Mouse (Mus musculus): Measurements from ENCODE around the gene Sox18. TPM values are rescaled to one million over a fixed set of nuclear protein-coding genes. Genes with fewer than 3 reads are reported as not detected.

The Sox18 gene
- 0.05 TPM in 1 of 2 replicates, not detected in the other for polyA plus RNA-seq (2012)

DNA sequence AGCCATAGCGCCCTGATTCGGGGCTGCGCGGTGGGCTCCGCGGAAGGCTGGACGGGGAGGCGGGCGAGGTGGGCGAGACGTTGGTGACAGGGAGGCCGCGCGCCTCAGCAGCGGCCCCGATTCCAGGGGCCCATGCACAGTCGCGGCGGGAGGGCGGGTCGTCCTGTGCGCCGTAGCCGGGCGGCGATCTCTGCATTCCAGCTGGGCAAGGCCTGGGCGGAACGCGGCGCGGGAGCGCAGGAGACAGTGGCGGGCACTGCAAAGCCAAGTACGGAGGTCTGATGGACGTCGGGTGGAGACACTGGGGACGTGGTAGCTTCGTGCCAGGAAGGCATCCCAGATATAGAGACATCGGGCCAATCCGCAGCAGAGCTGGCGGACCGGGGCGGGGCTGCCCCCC is at the start of gene Sox18:
Gene Sox18 (minus strand): TSS at position 315 of the 400 bp plus-strand sequence.
- TF ChIP-seq GATA1 (IDR thresholded peaks at IDR 0.05; ENCODE audit: low read length): no peak

DNA sequence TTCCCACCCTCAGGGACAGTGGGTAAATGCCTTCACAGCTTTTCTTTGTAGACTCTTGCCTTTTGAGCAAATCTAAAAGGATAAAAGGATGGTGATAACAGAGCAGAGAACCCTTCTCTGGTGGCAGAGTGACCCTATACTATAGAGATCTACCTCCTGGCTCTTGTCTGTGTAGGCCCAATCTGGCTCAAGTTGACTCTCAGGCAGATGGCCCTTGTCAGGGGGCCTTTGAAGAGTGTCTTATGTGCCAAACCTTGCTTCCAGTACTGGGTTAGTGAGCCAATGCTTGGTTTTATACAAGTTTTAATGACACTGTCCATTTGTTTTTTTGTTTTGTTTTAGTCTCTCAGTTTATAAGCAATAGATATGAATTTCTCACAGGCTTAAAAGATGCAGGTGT is 49.8 kb upstream of the Sox18 start:
- no peak for TF ChIP-seq GATA1 (IDR thresholded peaks at IDR 0.05; ENCODE audit: low read length)

DNA sequence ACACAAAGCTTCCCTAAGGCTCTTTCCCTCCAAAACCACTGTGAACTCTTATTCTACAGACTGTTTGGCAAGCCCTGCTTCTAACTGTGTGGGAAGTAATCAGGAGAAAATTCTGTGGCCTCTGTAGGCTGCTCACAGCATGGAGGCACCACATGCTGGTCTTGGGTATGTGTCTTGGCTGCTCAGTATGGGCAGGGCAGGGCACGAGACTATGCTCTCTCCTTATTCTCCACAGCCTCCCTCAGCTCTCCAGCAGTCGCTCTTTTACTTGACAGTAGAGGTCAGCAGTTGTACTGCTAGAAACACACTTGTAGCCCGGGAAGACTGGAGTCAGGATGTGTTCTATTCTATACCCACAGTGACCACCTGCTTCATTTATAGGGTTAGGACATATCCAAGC is 48.6 kb upstream of the Sox18 start:
- no peak for TF ChIP-seq GATA1 (IDR thresholded peaks at IDR 0.05; ENCODE audit: low read length)

DNA sequence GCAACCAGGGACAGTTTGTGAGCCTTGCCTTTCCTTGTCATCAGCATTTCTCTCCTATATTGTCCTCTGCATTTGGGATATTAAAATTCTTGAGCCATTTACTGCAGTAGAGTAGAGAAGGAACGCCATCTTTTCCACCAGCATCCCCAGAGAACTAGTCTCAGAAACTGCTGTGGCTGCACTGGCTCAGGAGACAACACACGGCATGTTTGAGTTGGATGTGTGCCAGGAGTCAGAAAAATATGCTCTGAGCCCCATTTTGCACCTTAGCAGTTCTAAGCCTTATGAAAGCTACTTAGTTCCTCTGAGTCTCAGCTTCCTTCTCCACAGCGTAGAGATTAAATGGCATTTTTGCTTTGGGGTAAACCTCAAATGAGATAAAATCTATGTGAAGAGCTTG is 45.6 kb upstream of the Sox18 start:
- TF ChIP-seq GATA1 (IDR thresholded peaks at IDR 0.05; ENCODE audit: low read length): no peak

DNA sequence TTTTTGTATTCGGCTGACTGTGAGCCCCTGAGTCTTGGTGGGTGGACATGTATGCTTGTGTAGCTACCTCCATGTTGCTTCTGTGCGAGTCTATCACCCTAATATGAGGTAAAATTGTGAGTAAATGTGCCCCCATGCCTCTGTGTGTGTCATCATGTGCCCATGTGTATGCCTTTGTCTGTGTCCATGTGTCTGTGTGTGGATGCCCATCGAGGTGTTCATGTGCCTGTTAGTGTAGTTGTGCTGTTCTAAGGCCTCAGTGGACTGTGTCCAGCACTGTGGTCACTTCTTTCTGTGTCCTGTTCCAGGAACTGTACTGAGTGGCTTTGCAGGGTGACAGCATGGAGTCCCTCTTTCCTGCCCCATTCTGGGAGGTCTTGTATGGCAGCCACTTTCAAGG is 43.9 kb upstream of the Sox18 start:
- TF ChIP-seq GATA1 (IDR thresholded peaks at IDR 0.05; ENCODE audit: low read length): no peak

DNA sequence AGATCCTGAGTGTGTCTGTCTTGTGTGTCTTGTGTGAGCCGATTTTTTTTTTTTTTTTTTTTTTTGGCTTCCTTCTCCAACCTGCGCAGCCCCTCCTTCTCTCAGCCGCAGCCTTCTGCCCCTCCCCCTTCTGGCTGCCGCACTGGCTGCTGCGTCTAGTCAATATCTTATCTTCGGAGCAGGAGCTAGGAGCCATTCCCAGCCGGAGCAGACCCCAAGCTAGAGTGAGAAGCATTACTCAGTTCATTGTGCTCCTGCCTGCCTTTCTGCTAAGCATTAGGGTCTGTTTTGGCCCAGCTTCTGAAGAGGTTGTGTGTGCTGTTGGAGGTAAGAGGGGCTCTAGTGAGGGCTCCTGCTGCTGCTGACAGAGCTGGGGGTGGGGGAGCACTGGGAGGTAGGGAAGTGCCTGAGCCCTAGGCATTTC is 43.5 kb upstream of the Sox18 start, which contains the start of gene Oprl1:
Gene Oprl1 (plus strand): TSS at position 114 of the 424 bp plus-strand sequence.
- TF ChIP-seq GATA1 (IDR thresholded peaks at IDR 0.05; ENCODE audit: low read length): no peak

DNA sequence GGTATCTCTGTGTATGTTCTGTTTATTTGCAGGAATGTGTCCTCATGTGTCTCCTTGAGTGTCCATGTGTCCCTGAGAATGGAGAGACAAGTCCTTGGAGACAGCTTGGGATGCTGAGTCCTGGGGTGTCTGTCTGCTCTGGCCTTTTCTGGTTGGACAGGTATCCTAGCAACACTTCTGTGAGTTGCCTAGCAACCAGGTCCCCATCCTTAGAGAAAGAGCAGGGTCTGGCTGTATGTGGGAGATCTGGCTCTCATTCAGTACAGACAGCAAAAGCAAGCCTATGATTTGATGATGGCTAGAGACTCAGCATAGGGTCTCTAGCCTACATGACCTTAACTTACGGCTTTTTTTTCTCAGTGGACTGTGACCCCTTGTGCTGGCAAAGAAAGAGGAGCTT is 42.3 kb upstream of the Sox18 start:
- TF ChIP-seq GATA1 (IDR thresholded peaks at IDR 0.05; ENCODE audit: low read length): no peak

DNA sequence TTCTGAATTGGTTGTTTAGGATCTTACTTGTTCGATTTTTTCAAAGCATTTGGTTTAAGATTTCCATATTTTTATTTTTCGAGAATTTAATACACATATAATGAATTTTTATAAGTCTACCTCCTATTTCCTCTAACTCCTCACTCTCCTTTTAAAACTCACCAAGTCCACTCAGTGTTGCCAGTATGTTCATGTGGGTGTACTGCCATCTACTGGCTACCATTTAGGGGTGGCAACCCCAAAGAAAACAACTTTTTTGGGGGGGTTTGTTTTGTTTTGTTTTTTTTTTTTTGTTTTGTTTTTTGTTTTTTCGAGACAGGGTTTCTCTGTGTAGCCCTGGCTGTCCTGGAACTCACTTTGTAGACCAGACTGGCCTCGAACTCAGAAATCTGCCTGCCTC is 35.2 kb upstream of the Sox18 start:
- no peak for TF ChIP-seq GATA1 (IDR thresholded peaks at IDR 0.05; ENCODE audit: low read length)

DNA sequence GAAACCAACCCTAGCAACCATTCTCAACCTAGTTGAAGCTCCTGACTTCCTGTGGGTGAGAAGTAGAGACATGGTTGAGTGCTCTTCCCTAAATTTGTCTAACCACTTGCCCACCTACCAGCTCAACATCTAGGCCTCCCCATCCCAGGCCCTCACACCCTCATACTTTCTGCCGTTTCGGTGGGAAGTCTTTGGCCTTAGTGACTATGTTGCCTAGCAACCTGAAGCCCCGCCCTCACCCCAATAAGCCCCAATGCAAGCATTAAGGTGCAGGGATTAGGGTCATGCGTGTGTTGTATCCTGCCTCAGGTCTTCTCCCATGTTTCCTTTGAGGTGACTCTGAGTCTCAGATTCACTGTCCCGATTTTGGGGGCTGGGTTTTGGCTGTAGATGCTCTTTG is 26.8 kb upstream of the Sox18 start, which contains the start of gene Lkaaear1:
Gene Lkaaear1 (minus strand): TSS at position 202 of the 400 bp plus-strand sequence.
- no peak for TF ChIP-seq GATA1 (IDR thresholded peaks at IDR 0.05; ENCODE audit: low read length)

DNA sequence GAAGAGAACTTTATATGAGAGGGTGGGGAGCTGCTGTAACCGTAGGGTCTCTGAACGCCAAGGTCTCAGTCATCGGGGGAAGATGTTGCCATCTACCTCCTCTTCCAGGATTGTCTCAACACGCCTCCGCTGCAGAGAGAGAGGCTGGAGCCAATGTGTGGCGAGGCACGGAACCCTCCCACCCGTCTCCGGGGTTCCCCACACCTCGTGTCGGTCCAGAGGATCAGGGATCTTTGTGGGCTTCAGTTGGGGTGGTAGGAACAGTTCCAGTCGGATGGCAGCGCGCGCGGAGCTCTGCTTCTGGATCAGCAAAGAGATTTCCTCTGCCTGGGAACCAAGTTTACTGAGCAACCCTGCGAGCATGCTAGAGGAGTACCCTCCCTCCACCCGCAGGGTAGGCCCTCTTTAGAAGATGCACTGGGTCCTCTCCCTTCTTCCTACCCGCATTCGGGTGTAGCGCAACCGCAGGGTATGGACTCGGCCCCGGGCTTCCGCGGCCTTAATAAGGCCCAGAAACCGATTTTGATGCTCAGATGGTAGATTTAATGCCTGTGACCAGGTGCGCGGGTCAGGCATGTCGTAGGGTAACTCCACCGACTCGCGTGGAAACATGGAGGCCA is 25.5 kb upstream of the Sox18 start:
- no peak for TF ChIP-seq GATA1 (IDR thresholded peaks at IDR 0.05; ENCODE audit: low read length)

DNA sequence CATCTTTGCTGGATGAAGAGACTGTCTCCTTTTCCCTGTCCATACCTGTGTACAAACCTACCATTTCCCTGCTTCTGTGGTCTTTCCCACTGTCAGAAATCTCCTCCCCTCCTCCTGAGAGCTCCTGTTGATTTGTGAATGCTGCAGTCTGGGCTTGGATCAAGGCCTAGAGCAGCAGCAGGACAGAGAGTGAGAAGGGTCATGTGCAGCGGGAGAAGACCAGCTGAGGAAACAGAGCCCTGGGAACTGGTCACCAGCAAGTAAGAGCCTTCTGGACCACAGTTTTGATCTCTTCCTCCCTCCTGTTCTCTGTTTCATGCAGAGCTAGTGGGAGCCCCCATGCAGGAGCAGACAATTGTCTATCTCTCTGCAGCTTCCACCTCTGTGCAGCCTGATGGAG is 24.3 kb upstream of the Sox18 start:
- TF ChIP-seq GATA1 (IDR thresholded peaks at IDR 0.05; ENCODE audit: low read length): no peak

DNA sequence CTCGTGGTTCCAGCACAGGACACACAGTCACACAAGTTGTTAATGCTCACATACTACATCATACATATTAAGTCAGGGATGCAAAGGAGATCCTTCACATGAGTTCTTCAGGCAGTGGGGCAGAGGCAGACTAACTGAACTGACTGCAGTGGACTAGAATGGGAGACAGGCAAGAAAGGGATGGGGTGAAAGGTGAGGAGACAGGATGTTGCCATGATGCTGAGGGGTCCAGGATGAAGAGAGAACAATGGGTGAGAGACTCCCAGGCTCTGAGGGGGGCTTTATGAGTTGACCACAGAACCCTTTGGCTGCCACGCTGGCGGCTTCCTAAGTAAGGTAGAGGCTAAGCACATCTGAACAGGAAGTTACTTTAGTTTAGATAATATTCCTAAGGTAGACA is 23.1 kb upstream of the Sox18 start:
- TF ChIP-seq GATA1 (IDR thresholded peaks at IDR 0.05; ENCODE audit: low read length): no peak

DNA sequence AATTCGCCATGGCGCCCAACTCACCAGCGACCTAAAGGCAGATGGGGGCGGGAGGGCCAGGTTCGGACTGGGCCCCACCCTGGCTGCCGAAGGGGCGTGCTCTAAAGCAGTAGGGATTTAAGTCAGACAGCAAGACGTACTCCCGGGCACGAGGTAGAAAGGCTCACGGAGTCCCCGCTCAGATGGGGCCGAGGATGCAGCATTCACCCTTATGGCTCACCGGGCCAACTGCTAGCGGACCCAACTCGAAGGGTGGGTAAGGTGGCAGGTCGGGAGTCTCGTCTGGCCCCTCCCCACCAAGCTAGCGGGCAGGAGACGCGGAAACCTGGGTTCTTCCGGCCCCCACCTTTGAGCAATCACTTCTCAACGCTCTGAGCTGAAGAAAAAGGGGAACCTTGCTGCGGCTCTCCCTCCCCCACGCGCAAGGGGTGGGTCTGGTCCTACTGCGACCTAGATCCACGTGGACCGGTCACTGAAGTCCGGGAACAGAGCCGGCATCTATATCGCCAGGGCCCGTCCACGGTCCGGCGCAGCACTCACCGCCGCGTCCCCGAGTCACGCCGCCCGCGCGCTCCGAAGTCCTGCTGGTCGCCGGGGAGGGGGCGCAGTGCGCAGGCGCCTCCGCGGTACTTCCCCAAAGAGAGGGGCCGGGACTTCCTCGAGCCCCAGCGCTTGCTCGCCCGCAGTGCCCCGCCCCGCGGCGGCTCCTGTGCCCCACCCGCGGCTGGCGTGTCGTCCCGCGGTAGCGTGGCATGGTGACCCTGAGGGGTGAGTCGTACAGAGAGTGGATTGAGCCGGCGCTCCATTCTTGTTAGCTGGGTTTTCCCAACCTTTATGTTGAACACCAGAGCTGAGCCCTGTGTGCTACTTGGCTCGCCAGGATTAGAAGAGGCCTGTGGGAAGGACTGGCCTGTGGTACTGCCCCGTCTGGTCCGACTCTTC is 22.2 kb upstream of the Sox18 start, which contains the start of gene Rgs19:
Gene Rgs19 (minus strand): TSS at position 639 of the 942 bp plus-strand sequence.
- TF ChIP-seq GATA1 (IDR thresholded peaks at IDR 0.05; ENCODE audit: low read length): no peak

DNA sequence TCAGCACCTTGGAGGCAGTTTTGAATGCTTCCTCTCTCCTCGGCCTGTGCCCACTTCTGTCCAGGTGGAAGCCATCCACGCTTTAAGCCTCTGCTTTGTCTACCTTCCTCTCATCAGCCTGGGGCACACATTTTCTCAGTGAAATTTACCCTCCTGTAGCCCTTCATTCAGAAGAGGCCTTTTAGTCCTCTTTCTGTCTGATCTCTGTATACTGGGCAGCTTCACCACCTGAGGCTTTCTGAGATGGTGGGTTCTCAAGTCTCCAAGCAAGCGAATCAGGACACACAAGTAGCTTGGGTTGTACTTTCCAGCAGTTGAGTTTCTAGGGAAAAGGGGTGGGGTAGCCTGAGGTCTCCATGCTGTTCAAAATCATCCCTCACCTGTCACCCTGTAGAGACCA is 20.9 kb upstream of the Sox18 start:
- TF ChIP-seq GATA1 (IDR thresholded peaks at IDR 0.05; ENCODE audit: low read length): no peak

DNA sequence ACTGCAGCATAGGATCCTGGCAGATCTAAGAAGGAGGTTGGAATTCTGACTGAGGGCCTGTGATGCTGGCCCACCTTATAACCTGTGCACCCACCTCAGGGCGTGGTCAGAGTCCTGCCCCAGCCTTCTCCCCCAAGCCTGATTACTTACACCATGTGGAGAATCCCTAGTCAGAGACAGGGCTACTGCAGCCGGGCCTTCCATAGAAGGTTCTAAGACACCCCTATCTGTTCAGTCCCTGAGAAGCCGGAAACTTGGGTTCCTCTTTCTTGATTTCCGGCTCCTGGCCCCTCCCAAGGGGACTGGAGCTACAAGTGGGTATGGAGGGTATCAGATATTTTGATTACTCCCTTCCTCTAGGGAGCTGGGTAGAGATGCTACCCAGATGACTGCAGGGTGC is 20.1 kb upstream of the Sox18 start:
- TF ChIP-seq GATA1 (IDR thresholded peaks at IDR 0.05; ENCODE audit: low read length): no peak

DNA sequence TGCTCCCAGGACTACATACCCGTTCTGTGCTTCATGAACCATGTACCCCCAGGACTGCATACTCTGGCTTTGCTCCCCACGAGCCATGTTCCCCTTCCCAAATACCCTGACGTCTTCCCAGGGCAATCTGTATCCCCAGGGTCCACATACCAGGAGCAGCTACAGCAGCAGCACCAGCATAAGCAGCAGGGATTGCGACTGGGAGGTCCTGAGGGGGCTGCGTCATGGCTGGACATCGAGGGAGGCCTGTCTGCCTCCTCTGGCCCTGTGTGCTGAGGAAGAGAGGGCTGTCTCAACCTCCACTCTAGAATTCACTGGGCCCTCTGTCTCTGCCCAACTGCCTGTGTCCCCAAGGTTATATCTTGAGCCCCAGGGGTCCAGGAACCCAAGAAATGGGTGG is 19.6 kb upstream of the Sox18 start:
- TF ChIP-seq GATA1 (IDR thresholded peaks at IDR 0.05; ENCODE audit: low read length): no peak
